Mouse (Mus musculus) frontal cortex, adult 2 months (tissue): Measurements from ENCODE around the gene Upp2. TPM values are rescaled to one million over a fixed set of nuclear protein-coding genes. Genes with fewer than 3 reads are reported as not detected.

Experiments used
- DNase-seq, 2 experiments: peaks; one replicate each; pipeline ENCODE4 v3.0.0; 2022; ENCODE audit warnings: low spot score in 1 of 2; ENCODE audit errors: extremely low spot score in 1 of 2
- polyA plus RNA-seq: library from polyadenylated mRNA; depleted of rRNA; stranded (reverse); fragments of >200 nt; gene quantifications from 2 replicates; pipeline ENCODE4 v1.2.3, GENCODE M21; 2012; rRNA removed

Upp2 gene
- polyA plus RNA-seq = 41.0 and 43.3 TPM in 2 replicates

DNA sequence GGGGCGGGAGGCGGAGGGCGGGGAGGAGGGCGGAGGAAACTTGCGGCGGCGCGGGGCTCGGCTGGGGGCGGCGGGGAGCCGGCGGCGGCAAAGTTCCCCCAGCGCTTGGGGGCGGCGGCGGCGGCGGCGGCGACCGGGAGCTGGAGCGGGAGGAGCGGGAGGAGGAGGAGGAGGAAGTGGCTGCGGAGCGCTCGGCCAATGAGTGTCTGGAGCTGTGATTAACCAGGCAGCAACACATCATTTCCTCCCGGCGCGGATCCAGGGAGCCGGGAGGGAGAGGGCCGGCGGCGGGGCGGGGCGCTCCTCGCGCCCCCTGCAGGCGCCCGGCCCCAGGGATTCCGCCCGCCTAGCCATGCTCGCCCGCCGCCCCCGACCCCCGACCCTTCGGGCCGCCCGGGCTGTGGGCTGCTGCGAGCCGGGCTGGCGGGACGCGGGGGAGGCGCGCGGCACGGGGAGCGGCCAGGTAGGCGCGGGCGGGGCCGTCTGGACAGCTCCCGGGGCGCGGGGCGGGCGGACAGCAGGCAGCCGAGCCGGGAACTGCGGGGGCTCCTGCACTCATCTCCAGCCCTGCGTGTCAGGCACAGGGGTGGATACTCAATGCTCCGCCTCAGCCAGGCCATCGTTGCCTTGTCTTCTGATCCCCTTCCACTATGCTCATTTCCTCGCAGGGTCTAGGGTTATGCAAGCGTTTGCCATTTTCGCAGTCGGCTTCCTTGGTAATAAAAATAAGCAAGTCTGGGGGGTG lies at the start of gene Upp2, which contains the start of gene Acvr1:
TSS of gene Upp2 (plus strand) at position 233 of the 745 bp plus-strand sequence.
TSS of gene Acvr1 (minus strand) at position 92 of the 745 bp plus-strand sequence.
- peak; percentile 79 to 86 for DNase-seq

DNA sequence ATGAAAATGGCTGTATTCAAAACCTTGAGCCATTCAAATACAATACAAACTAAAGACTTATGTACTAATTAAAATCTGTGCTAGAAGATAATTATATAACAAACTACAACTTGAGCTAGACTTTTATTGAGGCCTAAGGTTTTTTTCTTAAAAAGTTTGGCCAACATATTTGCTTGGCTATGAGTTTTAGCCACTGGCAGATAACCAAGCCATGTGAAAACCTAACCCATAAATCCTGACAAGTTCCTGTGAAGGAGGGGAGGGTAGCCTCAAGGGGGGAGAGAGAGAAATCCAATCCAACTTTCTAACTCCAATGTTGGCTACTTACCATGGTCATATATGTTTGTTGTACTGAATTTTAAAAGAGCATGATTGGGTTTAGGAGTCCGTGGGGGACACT lies 48.6 kb upstream of the Upp2 start:
- DNase-seq = no peak

DNA sequence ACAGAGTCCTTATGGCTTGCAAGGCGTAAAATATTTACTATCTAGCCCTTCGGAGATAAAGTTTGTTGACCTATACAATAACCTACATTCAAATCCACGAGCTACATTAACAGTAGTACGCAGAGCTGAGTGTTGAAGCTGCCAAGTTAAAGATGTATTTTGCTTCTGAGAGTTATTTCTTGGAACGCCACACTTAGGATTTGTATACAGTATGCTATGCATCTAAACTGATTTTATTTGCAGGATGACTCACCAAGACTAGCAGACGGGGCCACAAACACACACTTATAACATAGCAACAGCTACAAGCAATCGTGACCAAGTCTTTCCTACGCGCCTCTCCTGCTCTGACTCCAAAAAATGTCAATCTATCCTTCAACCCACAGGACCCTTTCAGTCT lies 46.4 kb upstream of the Upp2 start:
- DNase-seq = peak in 1 of 2 experiments; percentile 34

DNA sequence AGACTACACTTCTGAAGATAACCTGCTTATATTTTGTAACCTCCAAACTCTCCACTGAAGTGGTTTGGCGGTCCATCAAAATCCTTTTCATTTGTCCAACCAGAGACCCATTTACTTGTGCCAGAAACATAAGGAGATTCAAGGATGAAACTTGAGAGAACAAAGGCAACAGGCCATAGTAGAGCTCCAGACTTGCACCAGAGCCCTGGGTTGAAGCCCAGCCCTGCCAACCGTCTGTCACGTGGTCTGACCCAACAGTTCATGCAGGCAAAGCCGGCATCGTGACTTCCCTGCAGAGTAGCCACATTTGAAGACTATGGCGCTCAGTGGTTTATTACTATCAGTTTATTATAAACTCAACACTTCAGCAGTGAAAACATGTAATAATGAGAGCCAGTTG lies 45.5 kb upstream of the Upp2 start:
- no peak for DNase-seq

DNA sequence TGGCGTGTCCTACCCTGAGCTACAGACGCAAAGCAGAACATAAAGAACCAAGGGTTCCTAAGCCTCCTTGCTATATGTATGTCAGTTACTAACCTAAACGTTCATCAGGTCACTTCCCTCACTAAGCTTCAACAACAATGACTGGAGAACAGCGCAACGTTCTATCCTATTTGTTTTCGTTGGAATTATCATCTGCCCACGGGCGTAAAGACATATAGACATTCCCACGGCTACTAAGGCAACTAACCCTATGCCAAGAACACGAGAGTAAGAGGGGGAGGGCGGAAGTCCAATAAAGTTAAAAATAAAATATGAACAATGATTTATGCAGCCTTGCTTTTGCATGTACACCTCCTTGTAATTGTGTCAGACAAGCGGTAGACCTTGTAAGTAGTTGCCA lies 44.0 kb upstream of the Upp2 start:
- no peak for DNase-seq

DNA sequence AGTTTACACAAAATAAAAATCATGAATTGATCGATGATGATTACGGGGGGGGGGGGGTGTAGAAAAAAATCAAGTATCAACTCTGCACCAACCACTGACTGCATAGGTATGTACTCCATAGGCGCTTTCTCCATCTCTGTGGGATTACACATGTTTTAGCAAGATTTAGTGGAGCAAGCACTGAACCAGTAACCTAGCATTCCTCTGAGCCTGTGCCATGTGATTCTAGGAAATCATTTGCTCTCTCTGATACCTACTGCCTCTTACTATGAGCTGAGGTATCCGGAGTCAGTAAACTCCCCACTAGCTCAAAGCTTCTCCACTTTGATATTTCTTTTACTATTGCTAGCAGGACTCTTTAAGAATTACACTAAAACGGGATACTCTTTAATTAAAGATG lies 43.2 kb upstream of the Upp2 start:
- DNase-seq = no peak

DNA sequence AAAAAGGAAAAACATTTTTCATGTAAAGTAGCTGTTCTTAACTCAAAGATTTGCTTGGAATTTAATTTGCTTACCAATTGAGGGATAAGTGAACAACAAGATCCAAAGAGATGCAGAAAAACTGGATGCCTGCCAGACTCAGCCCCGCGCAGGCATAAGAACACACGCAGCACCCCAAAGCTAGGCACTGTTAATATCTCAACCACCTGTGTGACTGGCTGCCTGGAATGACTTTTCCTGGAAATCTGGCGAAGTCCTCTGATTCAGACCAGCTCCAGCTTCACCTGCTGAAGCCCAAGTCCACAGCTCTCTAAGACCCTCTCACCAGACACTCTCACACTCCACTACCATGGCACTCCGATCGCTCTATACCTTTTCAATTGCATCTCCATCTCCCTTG lies 42.7 kb upstream of the Upp2 start:
- DNase-seq = no peak

DNA sequence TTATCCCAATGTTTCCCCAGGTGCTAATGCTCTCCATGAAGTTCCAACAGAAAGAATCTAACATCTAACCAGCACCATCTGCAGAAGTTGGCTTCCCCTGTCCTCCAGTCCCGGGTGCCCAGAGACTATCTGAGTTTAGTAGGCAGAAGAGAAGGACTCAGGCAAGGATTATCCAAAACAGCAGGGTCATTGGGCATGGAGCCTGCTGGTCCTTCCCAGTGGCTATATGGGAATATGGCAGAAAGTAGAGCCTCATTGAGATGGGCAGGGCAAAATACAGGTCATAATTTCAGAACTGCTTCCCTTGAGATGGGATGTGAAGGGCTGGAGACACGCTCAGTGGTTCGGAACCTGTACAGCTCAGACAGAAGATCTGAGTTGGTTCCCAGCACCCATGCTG lies 39.3 kb upstream of the Upp2 start:
- no peak for DNase-seq

DNA sequence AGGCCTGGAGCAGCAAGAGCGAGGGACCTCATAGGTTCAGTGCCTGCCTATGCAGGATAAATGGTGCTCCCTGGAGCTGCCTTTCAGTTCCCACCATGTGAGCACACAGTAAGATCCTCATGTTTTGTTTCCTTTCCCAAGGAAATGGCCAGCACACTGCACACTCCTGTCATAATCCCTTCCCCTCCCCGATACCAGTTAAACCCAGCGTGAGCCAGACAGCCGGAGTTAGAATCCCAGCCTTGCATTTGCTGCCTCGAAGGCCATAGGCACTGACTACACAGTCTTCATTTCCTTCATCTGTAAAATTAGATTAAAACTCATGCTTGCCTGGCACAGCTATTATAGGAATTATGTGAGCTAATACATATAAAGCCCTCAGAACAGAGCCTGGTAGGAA lies 37.7 kb upstream of the Upp2 start:
- no peak for DNase-seq

DNA sequence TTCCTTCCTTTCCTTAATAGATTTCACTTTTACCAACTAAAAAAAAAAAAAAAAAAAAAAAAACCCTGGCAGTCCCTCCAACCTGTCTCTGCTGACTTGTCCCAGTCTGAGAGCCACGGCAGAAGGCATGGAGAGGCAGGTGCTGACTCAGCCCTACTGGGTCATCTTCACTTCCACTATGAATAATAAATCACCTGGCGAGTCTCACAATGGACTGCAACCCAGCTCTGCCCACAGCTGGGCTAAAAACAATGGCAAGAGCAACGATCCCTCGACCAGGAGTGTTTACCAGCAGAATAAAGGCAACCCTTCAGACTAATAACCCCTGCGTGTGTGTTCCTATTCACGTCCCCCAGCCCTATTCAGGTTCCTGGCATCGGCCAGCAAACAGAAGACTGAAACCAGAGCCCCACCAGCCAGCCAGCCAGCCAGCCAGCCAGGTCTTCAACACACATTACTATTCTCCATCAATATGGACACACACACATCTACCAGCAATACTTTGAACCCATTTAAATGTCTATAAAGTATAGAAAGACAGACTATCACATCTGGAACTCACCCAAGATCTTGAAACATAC lies 37.1 kb upstream of the Upp2 start:
- DNase-seq = no peak

DNA sequence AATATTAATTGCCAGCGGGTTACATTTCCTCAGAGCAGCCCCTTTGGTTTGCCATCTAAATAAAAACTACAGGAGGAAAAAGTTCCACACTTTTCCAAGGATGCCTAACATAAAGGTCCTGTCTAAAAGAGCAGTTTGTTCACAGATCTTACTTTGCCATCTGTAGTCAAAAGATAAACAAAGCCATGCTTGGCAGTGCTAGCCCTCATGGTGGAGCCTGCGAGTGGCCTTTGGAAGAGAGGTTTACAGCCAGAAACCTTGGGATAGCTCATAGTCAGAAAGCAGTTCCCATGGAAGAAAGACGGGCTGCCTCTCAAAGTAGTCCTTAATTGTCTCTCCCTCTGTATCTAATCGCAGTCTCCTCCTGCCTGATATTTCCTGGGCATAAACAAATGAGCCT lies 36.6 kb upstream of the Upp2 start:
- no peak for DNase-seq

DNA sequence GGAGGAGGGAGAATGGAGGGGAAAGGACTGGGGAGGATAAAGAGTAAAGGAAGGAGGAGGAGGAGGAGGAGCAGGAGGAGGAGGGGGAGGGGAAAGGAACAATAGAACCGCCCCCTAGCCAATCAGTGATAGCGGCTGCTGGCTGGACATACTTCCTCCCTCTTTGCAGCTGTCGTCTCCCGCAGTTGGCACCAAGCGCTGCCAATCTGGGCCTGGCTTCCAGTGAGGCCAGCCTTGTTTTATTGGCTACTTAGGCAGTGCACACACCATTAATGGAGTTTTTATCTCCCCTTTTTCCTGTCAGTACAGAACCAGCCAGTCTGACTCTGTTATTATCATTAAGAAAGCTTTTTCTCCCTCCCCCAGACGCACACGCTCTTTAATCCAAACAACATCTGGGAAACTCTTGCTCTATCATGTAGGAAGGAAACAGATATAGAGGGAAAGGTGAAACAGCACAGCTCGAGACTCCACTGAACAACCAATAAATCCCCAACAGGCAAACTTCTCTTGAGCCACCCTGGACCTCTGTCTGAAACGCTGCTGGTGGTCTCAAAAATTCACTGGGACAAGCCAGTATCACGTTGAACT lies 34.7 kb upstream of the Upp2 start:
- peak; percentile 62 to 70 for DNase-seq

DNA sequence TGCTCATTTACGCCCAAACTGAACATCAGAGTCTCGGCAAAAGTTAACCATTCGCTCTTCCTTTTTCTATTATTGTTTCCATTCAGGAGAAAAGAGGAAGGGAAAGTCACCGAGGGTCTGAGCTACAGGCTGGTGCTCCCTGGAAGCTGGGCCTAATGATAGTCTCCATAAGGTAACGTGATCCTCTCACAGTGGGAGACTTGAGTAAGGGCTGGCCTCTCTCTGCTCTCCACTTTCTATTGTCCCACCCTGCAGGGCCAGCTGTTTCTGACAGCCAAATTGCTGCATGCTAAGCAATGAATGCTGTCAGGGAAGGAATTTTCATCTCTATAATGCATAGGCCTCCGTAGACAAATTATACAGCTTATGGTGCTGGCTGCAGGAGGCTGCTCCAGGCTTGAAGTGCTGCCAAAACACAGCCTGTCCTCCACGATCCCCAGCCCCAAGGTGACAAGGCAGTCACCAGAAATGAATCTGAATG lies 33.5 kb upstream of the Upp2 start:
- DNase-seq = no peak

DNA sequence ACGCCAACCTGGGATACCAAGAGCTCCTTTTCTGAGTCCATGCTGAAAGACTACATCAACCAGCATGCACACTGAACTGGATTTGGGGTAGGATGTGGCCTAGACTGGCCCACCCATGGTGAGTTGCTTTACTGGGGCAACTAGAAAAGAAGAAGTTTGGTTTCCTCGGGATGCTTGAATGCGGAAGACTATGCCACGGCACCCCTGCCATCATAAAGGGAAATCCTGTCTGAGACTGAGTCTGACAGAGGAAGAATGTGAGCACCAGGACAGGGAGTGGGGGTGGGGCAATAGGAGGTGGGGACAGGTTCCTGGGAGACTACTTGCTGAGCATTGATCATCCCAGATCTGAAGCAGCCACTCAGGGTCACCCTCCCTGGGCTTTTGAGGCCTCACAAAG lies 32.7 kb upstream of the Upp2 start:
- DNase-seq = no peak

DNA sequence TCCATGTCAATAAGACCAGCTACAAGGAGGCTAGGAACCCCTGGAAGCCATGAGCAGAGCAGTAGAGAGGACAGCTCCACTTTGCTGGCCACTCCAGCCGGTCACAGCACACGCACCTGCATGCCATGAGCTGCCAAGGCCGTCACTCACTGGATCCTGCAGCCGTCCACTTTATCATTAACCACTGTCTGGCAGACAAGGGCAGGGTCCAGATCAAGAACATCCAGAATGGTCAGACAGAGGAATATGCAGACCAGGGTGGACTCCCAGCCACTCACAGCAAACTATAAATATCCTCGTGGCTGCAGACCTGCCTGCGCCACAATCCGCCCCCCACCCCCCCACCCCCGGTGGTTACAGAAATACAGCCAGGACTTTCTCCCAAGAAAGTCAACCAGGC lies 31.9 kb upstream of the Upp2 start:
- DNase-seq = no peak

DNA sequence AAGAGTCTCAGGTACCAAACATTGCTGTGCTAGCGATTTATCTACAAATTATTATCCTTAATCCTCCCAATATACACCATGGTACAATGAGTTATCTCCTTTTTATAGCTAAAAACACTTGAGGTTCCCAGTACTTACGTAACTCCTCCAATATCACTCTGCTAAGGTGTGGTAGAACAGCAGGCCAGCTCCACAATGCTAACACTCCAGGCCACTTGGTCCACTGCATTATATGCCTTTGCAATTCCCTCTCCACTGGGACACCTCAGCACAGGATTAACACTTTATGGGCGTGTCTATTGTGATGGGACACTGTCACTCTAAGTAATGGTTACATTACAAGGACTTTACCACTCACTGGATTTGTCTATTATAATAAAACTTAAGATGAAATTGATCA lies 30.3 kb upstream of the Upp2 start:
- no peak for DNase-seq

DNA sequence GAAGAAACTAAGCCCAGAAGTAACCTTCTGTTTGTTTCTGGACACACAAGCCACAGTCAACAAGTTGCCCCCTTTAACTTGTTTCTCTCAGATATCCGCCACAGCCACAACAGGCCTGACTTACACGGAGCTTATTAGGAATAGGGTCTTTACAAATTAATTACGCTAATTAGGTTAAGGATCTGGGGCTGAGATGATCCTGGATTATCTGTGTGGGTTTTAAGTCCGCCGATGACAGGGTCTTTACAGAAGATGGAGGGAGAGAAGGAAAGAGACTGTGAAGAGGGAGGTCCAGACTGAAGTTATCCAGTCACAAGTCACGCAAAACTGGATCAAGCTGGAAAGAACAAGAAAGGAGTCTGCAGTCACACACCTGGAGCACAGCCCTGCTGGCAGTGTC lies 28.9 kb upstream of the Upp2 start:
- DNase-seq = no peak

DNA sequence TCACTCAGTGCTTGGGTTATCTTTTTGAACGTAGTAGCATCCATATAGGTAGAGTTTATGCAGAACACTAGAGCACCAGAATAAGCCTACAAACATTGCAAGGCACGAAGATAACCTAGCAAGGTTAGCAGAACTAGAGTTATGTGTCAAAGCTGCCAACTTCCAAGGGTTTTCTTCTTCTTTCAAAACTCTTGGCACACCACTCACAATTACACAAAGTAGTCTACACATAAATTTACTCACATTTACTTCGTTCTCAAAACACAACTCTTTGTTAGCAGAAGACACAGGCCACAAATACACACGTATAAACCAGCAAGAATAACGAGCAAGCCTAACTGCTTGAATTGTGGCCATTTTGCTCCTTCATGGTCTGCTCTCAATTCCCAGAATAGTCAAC lies 23.8 kb upstream of the Upp2 start:
- DNase-seq = no peak

DNA sequence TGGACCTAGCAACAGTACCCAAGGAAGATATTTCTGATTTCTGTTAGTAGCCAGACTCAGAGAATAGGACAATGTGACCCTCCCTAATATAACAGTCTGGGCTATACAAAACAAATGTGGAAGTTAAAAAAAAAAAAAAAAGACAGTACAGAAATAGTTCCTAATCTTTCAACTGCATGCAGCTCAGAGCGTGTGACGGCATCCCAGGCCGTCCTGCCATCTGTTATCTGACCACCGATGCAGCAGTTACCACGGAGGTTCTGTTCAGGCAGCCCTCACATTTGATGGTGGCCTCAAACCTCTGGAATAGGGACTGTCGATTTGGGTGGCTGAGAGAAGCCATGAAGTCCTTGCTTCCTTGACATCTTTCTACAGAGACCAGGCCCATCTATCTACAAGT lies 22.7 kb upstream of the Upp2 start:
- DNase-seq = no peak

DNA sequence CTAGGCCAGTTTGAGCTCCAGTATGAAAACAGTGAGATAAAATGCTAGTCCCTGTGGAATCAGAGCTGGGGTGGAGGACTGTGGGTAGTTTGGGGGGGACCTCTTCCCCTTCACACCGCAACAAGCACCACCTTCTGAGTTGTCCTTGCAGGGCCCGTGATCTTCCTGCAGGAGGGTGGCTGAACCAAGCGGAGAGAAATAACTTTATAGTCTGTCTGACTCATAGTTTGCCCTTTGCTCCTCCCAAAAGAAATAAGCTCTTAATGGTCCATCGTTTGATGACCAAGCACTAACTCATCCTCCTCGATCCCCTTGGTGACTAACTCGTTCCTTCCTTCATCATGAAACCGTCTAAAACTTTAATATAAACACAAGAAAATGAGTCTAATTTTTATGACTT lies 20.8 kb upstream of the Upp2 start:
- DNase-seq = no peak

DNA sequence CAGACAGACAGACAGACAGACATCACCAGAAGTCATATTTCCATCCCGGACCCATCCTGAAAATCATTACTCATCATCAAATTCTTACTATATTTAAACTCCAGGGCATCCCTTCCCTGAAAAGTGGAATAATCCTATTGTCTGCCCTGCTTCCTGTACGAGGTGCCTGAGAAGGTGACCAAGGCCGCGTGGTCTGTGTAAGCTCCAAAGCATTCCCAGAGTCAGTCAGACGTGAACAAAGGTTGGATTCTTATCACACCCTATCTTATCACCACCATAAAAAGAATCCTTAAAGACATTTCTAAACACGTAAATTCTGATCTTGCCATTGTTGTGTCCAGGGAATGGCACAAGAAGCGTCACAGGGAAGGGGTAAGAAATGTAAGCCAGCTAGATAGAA lies 18.2 kb upstream of the Upp2 start:
- DNase-seq = no peak

DNA sequence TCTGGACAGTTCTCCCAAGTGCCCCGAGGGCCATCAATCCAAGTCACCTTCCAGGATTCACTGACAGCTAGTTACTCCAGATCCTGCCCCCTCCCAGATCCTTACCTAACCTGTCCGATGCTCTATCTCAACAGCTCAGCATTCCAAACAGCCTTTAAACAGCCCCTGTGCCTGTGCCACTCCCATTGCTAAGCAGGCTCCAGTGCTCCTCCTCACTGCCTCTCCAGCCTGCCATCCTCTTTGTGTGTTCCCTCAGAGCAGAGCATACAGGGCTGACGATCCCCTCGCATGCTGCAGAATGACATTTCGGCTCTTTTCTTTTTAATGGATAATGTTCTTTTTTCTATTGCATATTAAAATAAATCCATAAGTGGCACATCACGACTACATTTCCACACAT lies 17.1 kb upstream of the Upp2 start:
- no peak for DNase-seq
